Mouse (Mus musculus): ENCODE measurements around the gene Asphd1. TPM values are rescaled to one million over a fixed set of nuclear protein-coding genes. Genes with fewer than 3 reads are reported as not detected.

The Asphd1 gene
- polyA plus RNA-seq, 1 experiment, result 1.4 TPM

- Histone ChIP-seq H3K27ac (ENCODE audit: control insufficient read depth, insufficient read depth, low read depth, low read length) (peak overlapping the region; percentile 63), H3K27me3 (ENCODE audit: control insufficient read depth, insufficient read depth, low read length) (no peaks in the 10 kb centered on the region), H3K4me3 (ENCODE audit: control insufficient read depth, low read depth, low read length) (no peak overlapping the region), H3K4me1 (ENCODE audit: control insufficient read depth, insufficient read depth, low read length) (peaks cover 16% of the 10 kb centered on the region), H3K36me3 (ENCODE audit: control insufficient read depth, insufficient read depth, low read length) (peaks cover 1% of the 10 kb centered on the region; the same call in 1 of the 2 replicates)
- TF ChIP-seq CTCF (IDR thresholded peaks at IDR 0.05; ENCODE audit: control insufficient read depth, insufficient read depth, insufficient replicate concordance, low read depth, low read length) (no peak), POLR2A (IDR thresholded peaks at IDR 0.05; ENCODE audit: control insufficient read depth, low read depth, low read length) (no peak)
Measured at GRCm38 (mm10) chr7:126896912-126897311, 52.5 kb downstream of the Asphd1 start.

Other genes with a start within 250 kb of the Asphd1 start
- gene Coro1a, start 241.8 kb downstream of the Asphd1 start, polyA plus RNA-seq (2012; rRNA removed), result 2.5 and 2.6 TPM in 2 replicates
- 337 and 349 TPM in 2 replicates for gene Mapk3, start 190.0 kb downstream of the Asphd1 start, polyA plus RNA-seq (2012; rRNA removed)
- gene Gdpd3, start 183.2 kb downstream of the Asphd1 start, polyA plus RNA-seq (2012; rRNA removed), result 3.5 and 3.9 TPM in 2 replicates
- 74.3 and 92.1 TPM in 2 replicates for gene Ypel3, start 172.6 kb downstream of the Asphd1 start, polyA plus RNA-seq (2012; rRNA removed)
- gene Tbx6, start 168.1 kb downstream of the Asphd1 start, polyA plus RNA-seq (2012; rRNA removed), result 1.1 and 1.2 TPM in 2 replicates
- 252 and 262 TPM in 2 replicates for gene Ppp4c, start 157.1 kb downstream of the Asphd1 start, polyA plus RNA-seq (2012; rRNA removed)
- 7.9 and 9.8 TPM in 2 replicates for gene Fam57b, start 151.9 kb downstream of the Asphd1 start, polyA plus RNA-seq (2012; rRNA removed)
- gene 4930451I11Rik, start 117.9 kb downstream of the Asphd1 start, polyA plus RNA-seq (2012; rRNA removed), result 103 and 114 TPM in 2 replicates
- gene Doc2a, start 102.2 kb downstream of the Asphd1 start, polyA plus RNA-seq (2012; rRNA removed), result 1.9 and 2.2 TPM in 2 replicates
- 76.6 and 77.1 TPM in 2 replicates for gene Hirip3, start 87.6 kb downstream of the Asphd1 start, polyA plus RNA-seq (2012; rRNA removed)
- 74.1 and 80.9 TPM in 2 replicates for gene Ino80e, start 87.2 kb downstream of the Asphd1 start, polyA plus RNA-seq (2012; rRNA removed)
- gene Taok2, start 64.9 kb downstream of the Asphd1 start, polyA plus RNA-seq (2012; rRNA removed), result 43.5 and 49.4 TPM in 2 replicates
- gene Tmem219, start 26.7 kb downstream of the Asphd1 start, polyA plus RNA-seq (2012; rRNA removed), result 70.3 and 73.6 TPM in 2 replicates
- 80.0 and 85.5 TPM in 2 replicates for gene Kctd13, start 20.7 kb downstream of the Asphd1 start, polyA plus RNA-seq (2012; rRNA removed)
- gene Sez6l2, start 981 bp upstream of the Asphd1 start, polyA plus RNA-seq (2012; rRNA removed), result 9.9 and 10.7 TPM in 2 replicates
- gene Cdipt, start 26.3 kb upstream of the Asphd1 start, polyA plus RNA-seq (2012; rRNA removed), result 83.3 and 84.9 TPM in 2 replicates
- 804 and 822 TPM in 2 replicates for gene Cdiptos, start 26.5 kb upstream of the Asphd1 start, polyA plus RNA-seq (2012; rRNA removed)
- 3.0 and 4.0 TPM in 2 replicates for gene Mvp, start 65.0 kb upstream of the Asphd1 start, polyA plus RNA-seq (2012; rRNA removed)
- 0.90 and 1.2 TPM in 2 replicates for gene Pagr1b, start 66.9 kb upstream of the Asphd1 start, polyA plus RNA-seq (2012; rRNA removed)
- gene Pagr1a, start 67.8 kb upstream of the Asphd1 start, polyA plus RNA-seq (2012; rRNA removed), result 1.3 and 2.0 TPM in 2 replicates
- gene Gm42742, start 71.5 kb upstream of the Asphd1 start, polyA plus RNA-seq (2012; rRNA removed), result 13.5 and 16.2 TPM in 2 replicates
- gene Prrt2, start 71.6 kb upstream of the Asphd1 start, polyA plus RNA-seq (2012; rRNA removed), result 2.7 and 3.4 TPM in 2 replicates
- 59.1 and 59.6 TPM in 2 replicates for gene Maz, start 77.5 kb upstream of the Asphd1 start, polyA plus RNA-seq (2012; rRNA removed)
- 10.2 and 11.2 TPM in 2 replicates for gene Kif22, start 92.9 kb upstream of the Asphd1 start, polyA plus RNA-seq (2012; rRNA removed)
- gene Zg16, start 137.7 kb upstream of the Asphd1 start, polyA plus RNA-seq (2012; rRNA removed), result 0.76 and 0.93 TPM in 2 replicates
- gene AI467606, start 141.8 kb upstream of the Asphd1 start, polyA plus RNA-seq (2012; rRNA removed), result 4.6 and 4.9 TPM in 2 replicates
- gene Qprt, start 172.6 kb upstream of the Asphd1 start, polyA plus RNA-seq (2012; rRNA removed), result 0.05 and 0.22 TPM in 2 replicates
- gene Spn, start 188.2 kb upstream of the Asphd1 start, polyA plus RNA-seq (2012; rRNA removed), result 0.09 and 0.10 TPM in 2 replicates
- 19.6 and 27.8 TPM in 2 replicates for gene Cd2bp2, start 246.5 kb upstream of the Asphd1 start, polyA plus RNA-seq (2012; rRNA removed)